Mouse (Mus musculus) bone marrow, adult 2 months (tissue): ENCODE measurements around the gene Snrnp35. TPM values are rescaled to one million over a fixed set of nuclear protein-coding genes. Genes with fewer than 3 reads are reported as not detected.
A peak's percentile ranks its signal among the peaks of the same experiment; 100 is the strongest.
"Not testable (repeated sequence)": the region's sequence is repeated elsewhere in the genome, so short reads cannot be mapped to it uniquely, and the experiment has no call there.

Experiments
- H3K27ac ChIP-seq: fragments of 200-500 bp; 2 replicates; pipeline ENCODE4 v1.5.1; 2012; ENCODE audit warnings: low read depth, mild to moderate bottlenecking, control low read depth, inconsistent platforms, low read length; ENCODE audit not compliant: control insufficient read depth, poor library complexity, insufficient read depth
- H3K4me1 ChIP-seq: fragments of 200-500 bp; 2 replicates; pipeline ENCODE4 v1.6.1; 2011; ENCODE audit warnings: low read length; ENCODE audit not compliant: control insufficient read depth, insufficient read depth
- H3K4me3 ChIP-seq: fragments of 200-500 bp; replicated peaks from 2 replicates; pipeline ENCODE3; 2011; ENCODE audit warnings: mild to moderate bottlenecking, low read depth, low read length, control low read depth; ENCODE audit not compliant: control insufficient read depth
- CTCF ChIP-seq: fragments of 200-500 bp; IDR thresholded peaks from 2 replicates; pipeline ENCODE4 v1.5.1; 2011; ENCODE audit warnings: low read length, control low read depth; ENCODE audit not compliant: control insufficient read depth, insufficient read depth
- POLR2A ChIP-seq: fragments of 200-500 bp; IDR thresholded peaks from 2 replicates; pipeline ENCODE4 v1.6.1; 2011; ENCODE audit warnings: low read depth, mild to moderate bottlenecking, control low read depth, low read length, borderline replicate concordance; ENCODE audit not compliant: control insufficient read depth
- WGBS: fragments of 180-500 bp; shearing (Covaris S2); methylation state at CpG from one replicate; pipeline ENCODE4 v1.1.7; 2018; 5-methylcytosine and 5-hydroxymethylcytosine counted together
- polyA plus RNA-seq: library from polyadenylated mRNA; stranded (reverse); fragments of >200 nt; gene quantifications from 2 replicates; pipeline ENCODE4 v1.2.4, GENCODE M21; 2011; ENCODE audit warnings: low replicate concordance; ENCODE audit not compliant: missing spikeins, insufficient read depth, insufficient read length

Snrnp35 gene
- polyA plus RNA-seq, 1 experiment = 24.2 TPM

GRCm38 (mm10) chr5:124499001-124499400 is 16.1 kb downstream of the Snrnp35 start:
- TF ChIP-seq CTCF (no peak), POLR2A (no peak)
- Histone ChIP-seq H3K4me1 (peaks cover 8% of the 10 kb centered on the region), H3K4me3 (no peak overlapping the region), H3K27ac (no peak overlapping the region)
- 63% methylated on average over 5 of the region's 5 CpGs for WGBS

- H3K4me1 ChIP-seq, H3K4me3 ChIP-seq, H3K27ac ChIP-seq: not testable (repeated sequence)
- 66% methylated on average over 4 of the region's 4 CpGs for WGBS
These were observed 17.1 kb downstream of the Snrnp35 start for GRCm38 (mm10) chr5:124500037-124500436.

- TF ChIP-seq POLR2A (no peak), CTCF (no peak)
- 80% methylated on average over 3 of the region's 3 CpGs for WGBS
- no peak overlapping the region for H3K27ac ChIP-seq
- H3K4me3 ChIP-seq = no peak overlapping the region
- H3K4me1 ChIP-seq = peaks cover 8% of the 10 kb centered on the region
These were observed 17.6 kb downstream of the Snrnp35 start for GRCm38 (mm10) chr5:124500573-124500972.

GRCm38 (mm10) chr5:124501541-124501940 is 18.6 kb downstream of the Snrnp35 start:
- peaks cover 8% of the 10 kb centered on the region for H3K4me1 ChIP-seq

GRCm38 (mm10) chr5:124503742-124504141 is 20.8 kb downstream of the Snrnp35 start:
- Histone ChIP-seq H3K27ac (no peak overlapping the region), H3K4me1 (peaks cover 3% of the 10 kb centered on the region), H3K4me3 (no peak overlapping the region)
- no peak for TF ChIP-seq CTCF
- TF ChIP-seq POLR2A = no peak
- WGBS = 86% methylated on average over 14 of the region's 14 CpGs

More at GRCm38 (mm10) chr5:124501541-124501940, 18.6 kb downstream of the Snrnp35 start:
- H3K27ac ChIP-seq = no peak overlapping the region
- WGBS = 78% methylated on average over 10 of the region's 10 CpGs
- no peak for TF ChIP-seq CTCF
- no peak for TF ChIP-seq POLR2A
- H3K4me3 ChIP-seq = no peak overlapping the region

- WGBS = 82% methylated on average over 4 of the region's 4 CpGs
- Histone ChIP-seq H3K4me1 (peaks cover 3% of the 10 kb centered on the region; the same call in 1 of the 2 replicates), H3K4me3 (no peak overlapping the region), H3K27ac (no peak overlapping the region)
- TF ChIP-seq POLR2A (no peak), CTCF (no peak)
These were observed 22.3 kb downstream of the Snrnp35 start for GRCm38 (mm10) chr5:124505235-124505634.

- Histone ChIP-seq H3K4me3 (peak overlapping the region; percentile 3), H3K27ac (peak overlapping the region; percentile 76), H3K4me1 (peaks cover 3% of the 10 kb centered on the region; the same call in 1 of the 2 replicates)
- 36% methylated on average over 10 of the region's 10 CpGs for WGBS
- no peak for TF ChIP-seq POLR2A
- peak; percentile 32; the same call in 1 of the 2 replicates for TF ChIP-seq CTCF
These were observed 23.9 kb downstream of the Snrnp35 start for GRCm38 (mm10) chr5:124506731-124507359.

- TF ChIP-seq CTCF (no peak), POLR2A (no peak)
- no peak overlapping the region for H3K27ac ChIP-seq
- H3K4me1 ChIP-seq = peaks cover 3% of the 10 kb centered on the region; the same call in 1 of the 2 replicates
- no peak overlapping the region for H3K4me3 ChIP-seq
- 86% methylated on average over 6 of the region's 6 CpGs for WGBS
These were observed 26.3 kb downstream of the Snrnp35 start for GRCm38 (mm10) chr5:124509200-124509599.

GRCm38 (mm10) chr5:124509742-124510237 is 26.9 kb downstream of the Snrnp35 start:
- TF ChIP-seq CTCF (no peak), POLR2A (no peak)
- peaks cover 3% of the 10 kb centered on the region; the same call in 1 of the 2 replicates for H3K4me1 ChIP-seq
- H3K4me3 ChIP-seq = no peak overlapping the region
- no peak overlapping the region for H3K27ac ChIP-seq
- WGBS = 90% methylated on average over 12 of the region's 12 CpGs
